22 mouse cellular contexts compared by ENCODE assay signal in genomic region chr2:4097601-4098000, GRCm38 (mm10).
DNase-seq lines count a peak whose midpoint lies in the region.
"Had no signal": no experiment of that assay in that cellular context is flagged by ENCODE, and none has a peak within 500 bp of the region (broad histone marks: within the 10 kb centered on the region; RNA-seq: fewer than 3 reads in every experiment).

No protein-coding gene starts in this region.

- no peaks in the 10 kb centered on the region for H3K36me3 ChIP-seq in heart, embryonic 10.5 days
- H3K36me3 ChIP-seq: embryonic facial prominence, embryonic 13.5 days; heart, embryonic 13.5 days had no signal

- H3K4me1 ChIP-seq in heart, embryonic 10.5 days = no peaks in the 10 kb centered on the region
- H3K4me1 ChIP-seq: heart, embryonic 13.5 days had no signal

- 87% methylated on average over 1 of the region's 1 CpGs for WGBS in heart, embryonic 10.5 days

- peak; percentile 51 for DNase-seq in heart, embryonic 10.5 days (ENCODE audit: low spot score)
- DNase-seq in heart, adult 8-10 months (ENCODE audit: low spot score) = no peak
- DNase-seq in urinary bladder, postnatal 25 days (ENCODE audit: low spot score) = peak; percentile 6
- DNase-seq in urinary bladder, postnatal 10 days (ENCODE audit: low spot score) = no peak
- DNase-seq in gonadal fat pad, adult 2 months (ENCODE audit: low read depth) = peak; percentile 87
- no peak for DNase-seq in left cerebral cortex, adult 9 months (ENCODE audit: low spot score in 2 of 2)
- DNase-seq: adrenal gland, adult 2 months; adrenal gland, postnatal 14 days; cerebellum, adult 11 months; cerebellum, adult 2 months; cerebellum, adult 9-11 months; cerebellum, postnatal 25 days; forebrain, postnatal 0 days; gastrocnemius, adult 2 months; gastrocnemius, postnatal 14 days; heart, adult 2 months; heart, postnatal 14 days; heart, postnatal 4 days had no signal

- H3K27ac ChIP-seq in heart, embryonic 10.5 days = no peak overlapping the region
- H3K27ac ChIP-seq: embryonic facial prominence, embryonic 13.5 days; gastrocnemius, adult 2 months; heart, adult 2 months; heart, embryonic 13.5 days; hindbrain, embryonic 14.5 days; hindbrain, postnatal 0 days had no signal

- no peaks in the 10 kb centered on the region for H3K27me3 ChIP-seq in heart, embryonic 10.5 days (ENCODE audit: insufficient read depth, poor library complexity, severe bottlenecking)
- H3K27me3 ChIP-seq: embryonic facial prominence, embryonic 13.5 days; heart, embryonic 13.5 days had no signal

- no peak overlapping the region for H3K4me3 ChIP-seq in heart, embryonic 10.5 days
- H3K4me3 ChIP-seq: embryonic facial prominence, embryonic 13.5 days; gastrocnemius, adult 2 months; heart, adult 2 months; heart, embryonic 13.5 days had no signal

- H3K9me3 ChIP-seq in heart, embryonic 10.5 days = no peaks in the 10 kb centered on the region
- H3K9me3 ChIP-seq: embryonic facial prominence, embryonic 13.5 days; heart, embryonic 13.5 days had no signal

Comparison
In these comparisons a context has a peak if more than half of its experiments do, and no peak if none do; other contexts are left out.
1. DNase-seq: peak in heart, embryonic 10.5 days (single experiment), urinary bladder, postnatal 25 days (single experiment) and gonadal fat pad, adult 2 months (single experiment); none in heart, adult 8-10 months (single experiment), urinary bladder, postnatal 10 days (single experiment) and left cerebral cortex, adult 9 months (0 of 2).